Mouse (Mus musculus): ENCODE measurements around the gene Faim2. TPM values are rescaled to one million over a fixed set of nuclear protein-coding genes. Genes with fewer than 3 reads are reported as not detected.

The Faim2 gene
- polyA plus RNA-seq, 1 experiment from 2014 or later = 0.29 TPM

DNA sequence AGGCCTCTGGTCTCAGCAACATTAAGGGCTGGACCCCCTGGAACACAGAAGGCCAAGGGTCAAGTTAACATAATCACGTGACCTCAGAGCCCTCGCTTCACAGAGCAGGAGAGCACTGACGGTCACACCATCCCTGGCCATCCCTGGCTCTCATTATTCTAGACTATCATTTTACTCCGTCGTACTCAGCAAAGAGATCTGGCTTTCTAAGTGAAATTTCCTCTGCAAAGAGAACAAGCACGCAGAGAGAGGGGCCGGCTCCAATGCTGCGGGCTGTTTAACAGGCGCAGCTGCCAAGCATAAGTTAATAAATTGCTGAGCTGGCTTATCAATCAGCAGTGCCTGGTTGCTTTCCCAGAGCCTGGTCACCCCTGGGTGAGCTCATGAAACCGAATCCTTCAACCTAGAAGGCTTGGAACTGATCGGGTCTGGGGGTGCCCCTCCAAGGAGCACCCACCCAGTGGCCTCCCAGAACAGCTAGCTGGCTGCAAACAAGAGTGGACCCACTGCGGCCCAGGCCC is 25.6 kb downstream of the Faim2 start:
- Histone ChIP-seq H3K36me3 (ENCODE audit: control insufficient read depth, insufficient read depth, low read length) (no peaks in the 10 kb centered on the region), H3K27me3 (ENCODE audit: control insufficient read depth, insufficient read depth, low read length) (no peaks in the 10 kb centered on the region), H3K27ac (ENCODE audit: low read length) (peak overlapping the region; percentile 62; the same call in 1 of the 2 replicates), H3K9ac (replicated peaks; ENCODE audit: low read depth, low read length) (no peak overlapping the region), H3K4me3 (ENCODE audit: low read depth, low read length) (no peak overlapping the region), H3K9me3 (ENCODE audit: control insufficient read depth, low read depth, low read length) (no peaks in the 10 kb centered on the region), H3K4me2 (replicated peaks; ENCODE audit: low read depth, low read length) (no peak overlapping the region), H3K4me1 (ENCODE audit: control insufficient read depth, insufficient read depth, low read length) (peaks cover 33% of the 10 kb centered on the region)
- no peak; the same call in 1 of the 2 replicates for ATAC-seq (ENCODE audit: insufficient number of reproducible peaks, insufficient read depth, low FRiP score, low read depth)
- 28% methylated on average over 12 of the region's 12 CpGs for WGBS

DNA sequence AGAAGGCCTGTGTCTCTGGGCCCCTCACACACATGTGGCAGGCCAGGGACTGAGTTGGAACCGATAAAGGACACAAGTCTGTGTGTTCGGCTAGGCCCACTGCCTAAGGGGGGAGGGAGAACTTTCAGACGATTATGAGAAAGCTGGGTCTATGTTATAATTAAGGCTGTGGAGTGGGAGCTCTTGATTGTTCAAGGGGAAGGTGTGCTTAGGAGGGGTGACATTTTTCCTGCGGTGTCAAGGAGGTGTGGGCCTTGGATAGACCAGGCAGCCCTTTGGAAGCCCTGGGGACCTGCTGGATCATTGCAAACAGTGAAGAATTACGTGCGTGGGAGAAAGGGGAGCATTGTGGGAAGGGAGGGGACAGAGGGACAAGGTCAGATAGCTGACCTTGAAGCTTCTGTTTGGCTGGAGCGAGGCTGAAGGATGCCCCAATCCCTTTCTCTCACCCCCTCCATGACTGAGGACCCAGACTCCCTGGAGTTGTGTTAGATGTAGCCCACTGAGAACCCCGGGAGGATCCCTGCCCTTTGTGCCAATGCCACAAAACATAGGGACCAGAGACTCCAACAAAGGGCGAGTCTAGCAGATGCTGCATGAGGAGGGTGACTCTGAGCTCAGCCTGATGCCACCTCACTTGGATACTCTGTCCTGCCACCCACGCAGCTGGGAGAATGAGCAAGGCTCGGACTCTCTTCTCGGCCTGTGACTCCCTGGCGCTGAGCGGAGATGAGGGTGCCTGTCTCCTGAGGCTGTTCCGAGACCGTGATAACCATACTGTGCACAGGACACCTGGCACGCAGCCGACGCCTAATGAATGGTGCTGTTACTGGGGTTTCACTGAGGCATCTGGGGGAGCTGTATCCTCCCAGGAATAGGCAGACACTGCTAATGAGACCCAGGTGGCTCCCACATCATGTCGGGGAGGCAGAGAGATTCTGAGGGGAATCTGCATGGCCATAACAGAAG is 26.4 kb downstream of the Faim2 start:
- H3K9ac ChIP-seq (replicated peaks; ENCODE audit: low read depth, low read length) = no peak overlapping the region
- 61% methylated on average over 20 of the region's 20 CpGs for WGBS

DNA sequence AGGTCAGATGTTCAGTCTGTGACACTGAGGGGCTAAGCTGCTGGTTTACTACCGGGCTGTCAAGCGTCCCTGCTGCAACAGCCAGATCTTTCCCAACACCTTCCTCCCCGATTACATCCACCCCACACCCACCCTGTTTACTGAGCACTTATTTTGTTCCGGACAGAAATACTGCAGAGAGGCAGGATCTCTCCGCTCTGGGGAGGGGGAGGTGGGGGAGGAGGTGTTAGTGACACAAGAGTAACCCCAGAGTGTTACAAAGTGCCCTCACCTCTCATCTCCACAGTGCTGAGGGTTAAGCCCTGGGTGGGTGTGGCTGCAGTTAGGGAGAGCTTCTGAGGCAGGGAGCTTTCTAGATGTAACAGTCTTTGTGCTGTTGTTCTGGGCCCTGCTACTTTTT is 27.6 kb downstream of the Faim2 start:
- Histone ChIP-seq H3K27ac (ENCODE audit: low read length) (no peak overlapping the region), H3K27me3 (ENCODE audit: control insufficient read depth, insufficient read depth, low read length) (no peaks in the 10 kb centered on the region), H3K9me3 (ENCODE audit: control insufficient read depth, low read depth, low read length) (no peaks in the 10 kb centered on the region), H3K36me3 (ENCODE audit: control insufficient read depth, insufficient read depth, low read length) (no peaks in the 10 kb centered on the region), H3K9ac (replicated peaks; ENCODE audit: low read depth, low read length) (no peak overlapping the region), H3K4me1 (ENCODE audit: control insufficient read depth, insufficient read depth, low read length) (peaks cover 24% of the 10 kb centered on the region), H3K4me3 (ENCODE audit: low read depth, low read length) (no peak overlapping the region), H3K4me2 (replicated peaks; ENCODE audit: low read depth, low read length) (no peak overlapping the region)
- WGBS = 38% methylated on average over 5 of the region's 5 CpGs
- ATAC-seq (ENCODE audit: insufficient number of reproducible peaks, insufficient read depth, low FRiP score, low read depth) = no peak

More for the DNA sequence above, 26.4 kb downstream of the Faim2 start:
- H3K9me3 ChIP-seq (ENCODE audit: control insufficient read depth, low read depth, low read length) = no peaks in the 10 kb centered on the region
- H3K4me2 ChIP-seq (replicated peaks; ENCODE audit: low read depth, low read length) = no peak overlapping the region
- no peak overlapping the region for H3K4me3 ChIP-seq (ENCODE audit: low read depth, low read length)
- no peaks in the 10 kb centered on the region for H3K36me3 ChIP-seq (ENCODE audit: control insufficient read depth, insufficient read depth, low read length)
- H3K4me1 ChIP-seq (ENCODE audit: control insufficient read depth, insufficient read depth, low read length) = peaks cover 34% of the 10 kb centered on the region
- no peaks in the 10 kb centered on the region for H3K27me3 ChIP-seq (ENCODE audit: control insufficient read depth, insufficient read depth, low read length)
- no peak for ATAC-seq (ENCODE audit: insufficient number of reproducible peaks, insufficient read depth, low FRiP score, low read depth)
- peak overlapping the region; percentile 62; the same call in 1 of the 2 replicates for H3K27ac ChIP-seq (ENCODE audit: low read length)

DNA sequence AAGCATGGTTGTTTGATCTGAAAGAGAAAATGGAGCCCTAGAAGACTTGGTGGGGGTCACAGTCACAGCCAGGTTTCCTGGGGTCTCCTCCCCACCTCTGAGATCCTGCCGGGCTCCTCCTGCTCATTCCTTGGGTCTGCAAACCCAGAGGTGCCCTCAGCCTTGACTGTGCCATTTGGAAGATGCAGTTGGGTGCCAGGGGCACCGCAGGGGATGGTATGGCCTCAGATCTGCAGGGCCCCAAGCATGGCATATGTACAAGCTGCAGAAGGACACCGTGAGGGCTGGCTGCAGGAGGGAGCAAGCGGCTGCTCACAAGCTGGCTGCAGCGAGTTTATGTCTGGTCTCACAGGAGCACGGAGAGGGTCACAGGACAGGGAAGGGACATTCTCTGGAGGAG is 28.2 kb downstream of the Faim2 start:
- Histone ChIP-seq H3K4me3 (ENCODE audit: low read depth, low read length) (no peak overlapping the region), H3K9me3 (ENCODE audit: control insufficient read depth, low read depth, low read length) (no peaks in the 10 kb centered on the region), H3K4me2 (replicated peaks; ENCODE audit: low read depth, low read length) (no peak overlapping the region), H3K4me1 (ENCODE audit: control insufficient read depth, insufficient read depth, low read length) (peaks cover 18% of the 10 kb centered on the region), H3K27ac (ENCODE audit: low read length) (no peak overlapping the region), H3K36me3 (ENCODE audit: control insufficient read depth, insufficient read depth, low read length) (no peaks in the 10 kb centered on the region), H3K9ac (replicated peaks; ENCODE audit: low read depth, low read length) (no peak overlapping the region), H3K27me3 (ENCODE audit: control insufficient read depth, insufficient read depth, low read length) (no peaks in the 10 kb centered on the region)
- no peak for ATAC-seq (ENCODE audit: insufficient number of reproducible peaks, insufficient read depth, low FRiP score, low read depth)
- WGBS = 52% methylated on average over 6 of the region's 6 CpGs

DNA sequence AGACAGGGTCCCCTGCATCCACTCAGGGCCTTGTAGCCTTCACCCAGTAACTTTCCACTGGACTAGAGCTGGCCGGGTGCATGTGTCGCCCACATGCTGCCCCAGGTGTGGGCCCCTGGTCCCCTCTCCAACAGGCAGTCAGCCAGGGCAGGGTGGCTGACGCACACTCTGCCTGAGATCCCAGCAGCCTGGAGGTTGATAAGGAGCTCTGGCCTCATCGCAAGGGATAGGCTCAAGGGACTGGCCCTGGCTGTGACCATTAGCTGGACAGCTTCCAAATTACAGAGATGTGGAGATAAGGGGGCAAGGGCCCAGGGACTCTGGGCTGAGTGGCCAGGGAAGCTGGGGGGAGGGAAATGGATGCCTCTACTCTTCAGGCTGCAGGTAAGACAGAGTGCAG is 29.2 kb downstream of the Faim2 start:
- Histone ChIP-seq H3K4me3 (ENCODE audit: low read depth, low read length) (no peak overlapping the region), H3K27me3 (ENCODE audit: control insufficient read depth, insufficient read depth, low read length) (no peaks in the 10 kb centered on the region), H3K4me2 (replicated peaks; ENCODE audit: low read depth, low read length) (no peak overlapping the region), H3K9ac (replicated peaks; ENCODE audit: low read depth, low read length) (no peak overlapping the region), H3K9me3 (ENCODE audit: control insufficient read depth, low read depth, low read length) (no peaks in the 10 kb centered on the region), H3K27ac (ENCODE audit: low read length) (no peak overlapping the region), H3K4me1 (ENCODE audit: control insufficient read depth, insufficient read depth, low read length) (peaks cover 16% of the 10 kb centered on the region), H3K36me3 (ENCODE audit: control insufficient read depth, insufficient read depth, low read length) (no peaks in the 10 kb centered on the region)
- ATAC-seq (ENCODE audit: insufficient number of reproducible peaks, insufficient read depth, low FRiP score, low read depth) = 0 out of 2 replicates have a peak, but pooled peaks have one; percentile 48
- 54% methylated on average over 4 of the region's 4 CpGs for WGBS

DNA sequence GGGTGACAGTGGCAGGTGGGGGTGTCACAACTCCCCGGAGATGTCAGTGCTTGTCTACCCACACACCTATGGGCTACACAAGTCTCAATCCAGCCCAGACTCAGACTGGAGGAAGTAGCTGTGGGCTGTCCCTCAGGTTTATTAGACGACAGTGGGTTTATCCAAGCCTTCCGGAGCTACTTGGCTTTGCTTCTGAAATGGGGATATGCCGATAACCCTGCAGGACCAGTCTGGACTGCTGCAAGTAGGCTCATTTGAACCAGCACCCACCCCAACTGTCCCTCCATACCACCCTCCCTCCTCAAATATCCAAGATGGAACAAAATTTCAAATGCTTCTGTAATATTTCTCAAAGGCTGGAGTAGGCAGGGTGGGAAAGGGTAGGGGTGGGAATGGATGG is 29.6 kb downstream of the Faim2 start:
- H3K9ac ChIP-seq (replicated peaks; ENCODE audit: low read depth, low read length) = no peak overlapping the region
- H3K4me2 ChIP-seq (replicated peaks; ENCODE audit: low read depth, low read length) = no peak overlapping the region
- no peak for ATAC-seq (ENCODE audit: insufficient number of reproducible peaks, insufficient read depth, low FRiP score, low read depth)
- 83% methylated on average over 4 of the region's 4 CpGs for WGBS
- no peak overlapping the region for H3K27ac ChIP-seq (ENCODE audit: low read length)
- H3K4me1 ChIP-seq (ENCODE audit: control insufficient read depth, insufficient read depth, low read length) = peaks cover 16% of the 10 kb centered on the region
- no peak overlapping the region for H3K4me3 ChIP-seq (ENCODE audit: low read depth, low read length)
- H3K9me3 ChIP-seq (ENCODE audit: control insufficient read depth, low read depth, low read length) = no peaks in the 10 kb centered on the region
- no peaks in the 10 kb centered on the region for H3K36me3 ChIP-seq (ENCODE audit: control insufficient read depth, insufficient read depth, low read length)
- no peaks in the 10 kb centered on the region for H3K27me3 ChIP-seq (ENCODE audit: control insufficient read depth, insufficient read depth, low read length)

DNA sequence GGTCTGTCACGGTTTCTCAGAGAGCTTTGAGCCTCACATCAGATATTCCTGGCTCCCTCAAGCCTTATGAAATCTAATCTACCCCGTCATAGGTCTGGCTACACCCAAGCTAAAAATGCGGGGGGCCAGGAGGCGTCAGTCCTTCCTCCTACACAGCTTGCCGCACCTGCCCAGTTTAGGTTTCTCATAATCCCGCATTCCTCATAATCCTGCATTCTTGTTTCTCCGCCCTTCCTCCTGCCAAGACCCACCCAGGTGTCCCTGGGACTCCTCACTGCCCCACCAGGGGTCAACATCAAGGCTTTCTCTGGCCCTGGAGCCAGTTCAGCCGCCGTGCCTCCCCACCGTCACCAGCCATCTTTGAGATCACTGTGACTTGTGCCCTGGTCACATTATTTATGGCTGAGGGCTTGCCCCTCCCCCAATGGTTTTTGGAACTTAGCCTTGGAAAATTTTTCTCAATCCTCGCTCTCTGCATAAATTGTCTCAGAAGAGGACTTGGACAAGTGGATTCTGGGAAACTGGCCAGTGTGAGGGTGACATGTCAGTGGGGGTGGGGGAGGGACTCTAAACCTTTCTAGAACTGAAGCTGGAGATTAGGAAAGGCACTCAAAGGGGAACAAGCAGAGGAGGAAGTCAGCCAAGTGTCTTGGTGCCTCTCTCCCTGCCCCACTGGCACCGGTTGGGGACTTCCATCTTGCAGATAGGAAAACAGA is 30.3 kb downstream of the Faim2 start:
- 46% methylated on average over 12 of the region's 12 CpGs for WGBS
- H3K36me3 ChIP-seq (ENCODE audit: control insufficient read depth, insufficient read depth, low read length) = no peaks in the 10 kb centered on the region
- H3K27me3 ChIP-seq (ENCODE audit: control insufficient read depth, insufficient read depth, low read length) = no peaks in the 10 kb centered on the region
- H3K9ac ChIP-seq (replicated peaks; ENCODE audit: low read depth, low read length) = no peak overlapping the region
- no peak overlapping the region for H3K4me2 ChIP-seq (replicated peaks; ENCODE audit: low read depth, low read length)
- H3K4me3 ChIP-seq (ENCODE audit: low read depth, low read length) = no peak overlapping the region
- ATAC-seq (ENCODE audit: insufficient number of reproducible peaks, insufficient read depth, low FRiP score, low read depth) = no peak
- H3K27ac ChIP-seq (ENCODE audit: low read length) = no peak overlapping the region
- peaks cover 16% of the 10 kb centered on the region for H3K4me1 ChIP-seq (ENCODE audit: control insufficient read depth, insufficient read depth, low read length)
- no peaks in the 10 kb centered on the region for H3K9me3 ChIP-seq (ENCODE audit: control insufficient read depth, low read depth, low read length)

DNA sequence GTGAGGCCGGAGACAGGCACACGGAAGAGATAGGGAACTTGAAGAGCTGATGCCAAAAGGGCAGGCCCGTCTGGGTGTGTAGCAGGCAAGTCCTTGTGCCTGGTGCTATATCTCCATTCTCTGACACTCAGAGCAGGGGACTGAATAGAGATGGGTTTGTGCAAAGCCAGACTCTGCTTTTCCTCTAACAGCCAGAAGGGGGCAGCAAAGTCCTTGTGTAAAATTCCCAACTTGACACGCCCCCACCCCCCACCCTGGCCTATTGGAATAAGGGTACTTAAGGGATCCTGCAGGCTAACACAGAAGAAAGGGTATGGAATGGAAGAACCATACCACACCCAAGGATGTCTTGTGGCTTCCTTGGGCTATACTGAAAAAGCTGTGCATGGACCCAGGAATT is 30.9 kb downstream of the Faim2 start:
- Histone ChIP-seq H3K9me3 (ENCODE audit: control insufficient read depth, low read depth, low read length) (no peaks in the 10 kb centered on the region), H3K27me3 (ENCODE audit: control insufficient read depth, insufficient read depth, low read length) (no peaks in the 10 kb centered on the region), H3K4me1 (ENCODE audit: control insufficient read depth, insufficient read depth, low read length) (peaks cover 10% of the 10 kb centered on the region; the same call in 1 of the 2 replicates), H3K36me3 (ENCODE audit: control insufficient read depth, insufficient read depth, low read length) (no peaks in the 10 kb centered on the region), H3K4me2 (replicated peaks; ENCODE audit: low read depth, low read length) (no peak overlapping the region), H3K4me3 (ENCODE audit: low read depth, low read length) (no peak overlapping the region), H3K9ac (replicated peaks; ENCODE audit: low read depth, low read length) (no peak overlapping the region), H3K27ac (ENCODE audit: low read length) (no peak overlapping the region)
- 9% methylated on average over 4 of the region's 4 CpGs for WGBS
- ATAC-seq (ENCODE audit: insufficient number of reproducible peaks, insufficient read depth, low FRiP score, low read depth) = no peak; the same call in 1 of the 2 replicates

Data from stomach, embryonic 14.5 days (tissue).